Mouse (Mus musculus) kidney, adult 2 months (tissue): ENCODE measurements at regions not wholly inside any gene's neighbourhood (a gene's known extent, or its start where the extent isn't known, plus 50 kb on each side); places are given as distances from the start of the nearest gene placed in this dataset.

Source experiments
- CTCF ChIP-seq: fragments of 200-500 bp; conservative IDR thresholded peaks from 2 replicates; pipeline ENCODE4 v1.5.1; 2011; ENCODE audit warnings: low read depth, mild to moderate bottlenecking, control low read depth, low read length, moderate library complexity, mixed read lengths; ENCODE audit not compliant: insufficient read depth, insufficient read length
- POLR2A ChIP-seq: fragments of 200-500 bp; IDR thresholded peaks from one replicate; pipeline ENCODE4 v1.6.1; 2011; ENCODE audit warnings: low read depth, low read length, control low read depth

GRCm38 (mm10) chr1:118757340-118758030, 129.7 kb downstream of the Tfcp2l1 start:
- TF ChIP-seq CTCF, result no peak
- TF ChIP-seq POLR2A, result no peak
